In genomic region chr9:87169144-87169543, GRCm38 (mm10) we compare ENCODE assay signal across 28 mouse cellular contexts. TPM values are rescaled to one million over a fixed set of nuclear protein-coding genes. Genes with fewer than 3 reads are reported as not detected.
A peak's percentile ranks its signal among the peaks of the same experiment; 100 is the strongest.
DNase-seq lines count a peak whose midpoint lies in the region; ATAC-seq and TF ChIP-seq lines count a peak whose summit lies in the region.
"Had no signal": no experiment of that assay in that cellular context is flagged by ENCODE, and none has a peak within 500 bp of the region (broad histone marks: within the 10 kb centered on the region; RNA-seq: fewer than 3 reads in every experiment).

No protein-coding gene starts in this region.

- no peak overlapping the region for H3K9ac ChIP-seq in forebrain, embryonic 15.5 days (replicated peaks)
- no peak overlapping the region for H3K9ac ChIP-seq in forebrain, postnatal 0 days
- no peak overlapping the region for H3K9ac ChIP-seq in midbrain, embryonic 11.5 days (ENCODE audit: low read length)
- no peak overlapping the region for H3K9ac ChIP-seq in midbrain, postnatal 0 days (replicated peaks; ENCODE audit: low read length, poor library complexity, severe bottlenecking)
- H3K9ac ChIP-seq: embryonic facial prominence, embryonic 13.5 days; forebrain, embryonic 12.5 days; hindbrain, embryonic 12.5 days; intestine, embryonic 15.5 days had no signal

- DNase-seq in forebrain, postnatal 0 days = no peak
- DNase-seq in midbrain, embryonic 11.5 days (ENCODE audit: low spot score, missing footprints) = peak; percentile 71
- no peak for DNase-seq in midbrain, postnatal 0 days (ENCODE audit: low spot score)
- DNase-seq in Muller cell, postnatal 12 days (ENCODE audit: inconsistent ontology term) = peak; percentile 11
- DNase-seq in frontal cortex, postnatal 10 days (ENCODE audit: low spot score in 2 of 2) = no peak
- DNase-seq: adrenal gland, postnatal 14 days; B cell, adult 2 months; cerebellum, adult 11-12 months; cerebellum, adult 8-10 months; cerebellum, postnatal 10 days; cerebellum, postnatal 36 days; embryo, embryonic 11 days; gastrocnemius, adult 2 months; gastrocnemius, postnatal 14 days; heart, adult 11 months; kidney, adult 11 months had no signal

- no peaks in the 10 kb centered on the region for H3K27me3 ChIP-seq in forebrain, embryonic 15.5 days
- no peaks in the 10 kb centered on the region for H3K27me3 ChIP-seq in forebrain, postnatal 0 days (ENCODE audit: insufficient read depth, low read length)
- no peaks in the 10 kb centered on the region; the same call in 1 of the 2 replicates for H3K27me3 ChIP-seq in midbrain, embryonic 11.5 days (ENCODE audit: control insufficient read depth, insufficient read depth, low read length)
- H3K27me3 ChIP-seq in midbrain, postnatal 0 days (ENCODE audit: insufficient read depth, low read length) = no peaks in the 10 kb centered on the region
- H3K27me3 ChIP-seq: CH12.LX; embryonic facial prominence, embryonic 13.5 days; forebrain, embryonic 12.5 days; hindbrain, embryonic 12.5 days; intestine, embryonic 15.5 days had no signal

- H3K27ac ChIP-seq in forebrain, embryonic 15.5 days (replicated peaks) = no peak overlapping the region
- H3K27ac ChIP-seq in forebrain, postnatal 0 days (ENCODE audit: low read depth, low read length) = no peak overlapping the region
- no peak overlapping the region for H3K27ac ChIP-seq in midbrain, embryonic 11.5 days (ENCODE audit: low read depth, low read length)
- H3K27ac ChIP-seq in midbrain, postnatal 0 days (ENCODE audit: low read depth, low read length) = no peak overlapping the region
- H3K27ac ChIP-seq: embryonic facial prominence, embryonic 10.5 days; embryonic facial prominence, embryonic 13.5 days; forebrain, embryonic 12.5 days; gastrocnemius, adult 2 months; hindbrain, embryonic 12.5 days; intestine, embryonic 15.5 days had no signal

- 0 out of 2 replicates have a peak, but pooled peaks have one; percentile 46 for ATAC-seq in forebrain, embryonic 15.5 days (replicated peaks)
- no peak for ATAC-seq in forebrain, postnatal 0 days
- no peak for ATAC-seq in midbrain, embryonic 11.5 days (ENCODE audit: low FRiP score)
- ATAC-seq in midbrain, postnatal 0 days (ENCODE audit: low FRiP score) = no peak
- ATAC-seq: intestine, embryonic 15.5 days had no signal

- TF ChIP-seq CTCF in forebrain, postnatal 0 days (IDR thresholded peaks at IDR 0.05; ENCODE audit: low read depth) = no peak
- TF ChIP-seq CTCF in midbrain, postnatal 0 days (IDR thresholded peaks at IDR 0.05) = no peak

- WGBS in forebrain, embryonic 15.5 days = 83% methylated on average over 12 of the region's 12 CpGs
- 81% methylated on average over 12 of the region's 12 CpGs for WGBS in forebrain, postnatal 0 days
- WGBS in midbrain, embryonic 11.5 days = 93% methylated on average over 12 of the region's 12 CpGs
- 92% methylated on average over 12 of the region's 12 CpGs for WGBS in midbrain, postnatal 0 days

- no peaks in the 10 kb centered on the region for H3K9me3 ChIP-seq in forebrain, embryonic 15.5 days
- no peaks in the 10 kb centered on the region for H3K9me3 ChIP-seq in forebrain, postnatal 0 days (ENCODE audit: low read length)
- no peaks in the 10 kb centered on the region for H3K9me3 ChIP-seq in midbrain, embryonic 11.5 days (ENCODE audit: control insufficient read depth, low read length)
- no peaks in the 10 kb centered on the region for H3K9me3 ChIP-seq in midbrain, postnatal 0 days (ENCODE audit: low read length)
- H3K9me3 ChIP-seq: embryonic facial prominence, embryonic 10.5 days; embryonic facial prominence, embryonic 13.5 days; forebrain, embryonic 12.5 days; G1E; hindbrain, embryonic 12.5 days; intestine, embryonic 15.5 days had no signal

- H3K4me2 ChIP-seq in forebrain, embryonic 15.5 days (replicated peaks) = no peak overlapping the region
- no peak overlapping the region for H3K4me2 ChIP-seq in forebrain, postnatal 0 days (ENCODE audit: low read depth)
- no peak overlapping the region for H3K4me2 ChIP-seq in midbrain, embryonic 11.5 days
- no peak overlapping the region for H3K4me2 ChIP-seq in midbrain, postnatal 0 days (ENCODE audit: low read depth, low read length, poor library complexity, severe bottlenecking)
- H3K4me2 ChIP-seq: embryonic facial prominence, embryonic 13.5 days; forebrain, embryonic 12.5 days; heart, embryonic 11.5 days; hindbrain, embryonic 12.5 days; intestine, embryonic 15.5 days had no signal

- no peaks in the 10 kb centered on the region for H3K36me3 ChIP-seq in forebrain, embryonic 15.5 days
- H3K36me3 ChIP-seq in forebrain, postnatal 0 days (ENCODE audit: insufficient read depth) = no peaks in the 10 kb centered on the region
- H3K36me3 ChIP-seq in midbrain, embryonic 11.5 days (ENCODE audit: control insufficient read depth, insufficient read depth, low read length) = no peaks in the 10 kb centered on the region
- no peaks in the 10 kb centered on the region for H3K36me3 ChIP-seq in midbrain, postnatal 0 days (ENCODE audit: insufficient read depth, low read length)
- H3K36me3 ChIP-seq: embryonic facial prominence, embryonic 10.5 days; embryonic facial prominence, embryonic 13.5 days; forebrain, embryonic 12.5 days; G1E; hindbrain, embryonic 12.5 days; intestine, embryonic 15.5 days had no signal

- H3K4me1 ChIP-seq in forebrain, embryonic 15.5 days = no peaks in the 10 kb centered on the region
- no peaks in the 10 kb centered on the region for H3K4me1 ChIP-seq in forebrain, postnatal 0 days (ENCODE audit: insufficient read depth)
- no peaks in the 10 kb centered on the region for H3K4me1 ChIP-seq in midbrain, embryonic 11.5 days (ENCODE audit: control insufficient read depth, insufficient read depth, low read length)
- H3K4me1 ChIP-seq in midbrain, postnatal 0 days (ENCODE audit: insufficient read depth, low read length) = no peaks in the 10 kb centered on the region
- H3K4me1 ChIP-seq: embryonic facial prominence, embryonic 13.5 days; forebrain, embryonic 12.5 days; hindbrain, embryonic 12.5 days; intestine, embryonic 15.5 days had no signal

- H3K4me3 ChIP-seq in forebrain, embryonic 15.5 days = no peak overlapping the region
- H3K4me3 ChIP-seq in forebrain, postnatal 0 days (ENCODE audit: low read depth, low read length) = no peak overlapping the region
- no peak overlapping the region for H3K4me3 ChIP-seq in midbrain, embryonic 11.5 days (ENCODE audit: low read depth, low read length)
- H3K4me3 ChIP-seq in midbrain, postnatal 0 days (ENCODE audit: low read depth, low read length) = no peak overlapping the region
- H3K4me3 ChIP-seq: embryonic facial prominence, embryonic 10.5 days; embryonic facial prominence, embryonic 13.5 days; erythroblast, embryonic 14.5 days; forebrain, embryonic 12.5 days; gastrocnemius, adult 2 months; hindbrain, embryonic 12.5 days; intestine, embryonic 15.5 days had no signal

RNA-seq across cellular contexts. Expression of gene Mrap2, which starts 25.0 kb away (rescaled TPM):
- polyA plus RNA-seq in forebrain, embryonic 15.5 days (2015; fragmentation: Nextera tagmentation; extraction: Ambion mirVana) = 0.72 and 1.1 TPM in 2 replicates
- 1.6 and 3.2 TPM in 2 replicates for total RNA-seq in forebrain, postnatal 0 days (2014; rRNA removed)
- polyA plus RNA-seq in forebrain, postnatal 0 days (2015; fragmentation: Nextera tagmentation; extraction: Ambion mirVana) = 1.1 and 3.1 TPM in 2 replicates
- polyA plus RNA-seq in midbrain, embryonic 11.5 days (2014; fragmentation: Nextera tagmentation; extraction: Ambion mirVana) = not detected in 2 replicates
- total RNA-seq in midbrain, postnatal 0 days (2014; rRNA removed) = 3.7 and 4.3 TPM in 2 replicates
- 4.2 and 4.8 TPM in 2 replicates for polyA plus RNA-seq in midbrain, postnatal 0 days (2015; fragmentation: Nextera tagmentation; extraction: Ambion mirVana)
- total RNA-seq: CH12.LX; G1E; hematopoietic stem cell, adult 5-6 weeks had no signal
- polyA plus RNA-seq: embryonic facial prominence, embryonic 10.5 days; erythroblast, embryonic 14.5 days; G1E; heart, embryonic 11.5 days; heart, postnatal 0 days had no signal

Comparison
In these comparisons a context has a peak if more than half of its experiments do, and no peak if none do; other contexts are left out.
1. DNase-seq: peak in midbrain, embryonic 11.5 days (single experiment) and Muller cell, postnatal 12 days (single experiment); none in forebrain, postnatal 0 days (single experiment), midbrain, postnatal 0 days (single experiment) and frontal cortex, postnatal 10 days (0 of 2).